Mouse (Mus musculus) myocyte (in vitro differentiated cells): Measurements from ENCODE around the gene Coq4. TPM values are rescaled to one million over a fixed set of nuclear protein-coding genes. Genes with fewer than 3 reads are reported as not detected.

Experiments
- H3K27me3 ChIP-seq: one replicate; pipeline ENCODE4 v1.6.1; 2011; ENCODE audit not compliant: control insufficient read depth, insufficient read depth, insufficient read length
- H3K36me3 ChIP-seq: one replicate; pipeline ENCODE4 v1.6.1; 2011; ENCODE audit not compliant: control insufficient read depth, insufficient read depth
- H3K4me2 ChIP-seq: one replicate; pipeline ENCODE4 v1.6.1; 2011; ENCODE audit warnings: low read depth, control low read depth
- H3K4me3 ChIP-seq: one replicate; pipeline ENCODE4 v1.5.1; 2011; ENCODE audit warnings: mild to moderate bottlenecking, control low read depth, moderate library complexity
- H3K79me2 ChIP-seq: one replicate; pipeline ENCODE4 v1.6.1; 2011; ENCODE audit not compliant: control insufficient read depth, insufficient read depth
- H3ac ChIP-seq: one replicate; pipeline ENCODE4 v1.6.1; 2011; ENCODE audit not compliant: control insufficient read depth, insufficient read length
- CEBPB ChIP-seq: IDR thresholded peaks from 2 replicates; pipeline ENCODE4 v1.6.1; 2011; ENCODE audit warnings: mild to moderate bottlenecking, moderate library complexity; ENCODE audit not compliant: poor library complexity, insufficient read depth, severe bottlenecking
- E2F4 ChIP-seq: IDR thresholded peaks from one replicate; pipeline ENCODE4 v1.6.1; 2011; ENCODE audit warnings: mild to moderate bottlenecking, control low read depth, moderate library complexity; ENCODE audit not compliant: insufficient read depth
- MAX ChIP-seq: IDR thresholded peaks from one replicate; pipeline ENCODE4 v1.6.1; 2011; ENCODE audit warnings: low read depth, mild to moderate bottlenecking, control low read depth
- MYOD1 ChIP-seq, 3 experiments: IDR thresholded peaks; one replicate each; pipeline ENCODE4 v1.6.1; 2011; ENCODE audit warnings: control low read depth in 2 of 3, low read depth in 2 of 3, mild to moderate bottlenecking in 2 of 3, moderate library complexity in 1 of 3; ENCODE audit not compliant: insufficient read length in 2 of 3, control insufficient read depth in 1 of 3
- MYOG ChIP-seq, 3 experiments: IDR thresholded peaks; one replicate each; pipeline ENCODE4 v1.6.1; 2011; ENCODE audit warnings: control low read depth in 2 of 3, low read depth in 2 of 3, mild to moderate bottlenecking in 2 of 3; ENCODE audit not compliant: insufficient read length in 2 of 3, control insufficient read depth in 1 of 3, insufficient read depth in 1 of 3
- POLR2A ChIP-seq: IDR thresholded peaks from one replicate; pipeline ENCODE4 v1.6.1; 2011; ENCODE audit warnings: low read depth, mild to moderate bottlenecking, control low read depth, moderate library complexity; ENCODE audit not compliant: insufficient read length
- POLR2AphosphoS2 ChIP-seq: IDR thresholded peaks from one replicate; pipeline ENCODE4 v1.6.1; 2011; ENCODE audit warnings: low read depth, control low read depth; ENCODE audit not compliant: insufficient read length
- REST ChIP-seq: IDR thresholded peaks from one replicate; pipeline ENCODE4 v1.6.1; 2011; ENCODE audit warnings: mild to moderate bottlenecking, control low read depth, moderate library complexity; ENCODE audit not compliant: insufficient read depth, insufficient read length
- SRF ChIP-seq: IDR thresholded peaks from one replicate; pipeline ENCODE4 v1.6.1; 2011; ENCODE audit warnings: low read depth; ENCODE audit not compliant: control insufficient read depth, insufficient read length
- TCF12 ChIP-seq: IDR thresholded peaks from one replicate; pipeline ENCODE4 v1.6.1; 2011; ENCODE audit warnings: mild to moderate bottlenecking, control low read depth; ENCODE audit not compliant: poor library complexity, insufficient read depth, severe bottlenecking
- TCF3 ChIP-seq: IDR thresholded peaks from one replicate; pipeline ENCODE4 v1.6.1; 2011; ENCODE audit warnings: low read depth, control low read depth; ENCODE audit not compliant: insufficient read length
- USF1 ChIP-seq: IDR thresholded peaks from one replicate; pipeline ENCODE4 v1.6.1; 2011; ENCODE audit warnings: low read depth, mild to moderate bottlenecking, control low read depth, moderate library complexity
- polyA plus RNA-seq: library from polyadenylated mRNA; unstranded; fragments of >200 nt; fragmentation: generic; extraction: Trizol; gene quantifications from one replicate; pipeline ENCODE4 v1.2.1, GENCODE M21; 2012; ENCODE audit warnings: missing spikeins

Coq4 gene
- 24.4 TPM for polyA plus RNA-seq

DNA sequence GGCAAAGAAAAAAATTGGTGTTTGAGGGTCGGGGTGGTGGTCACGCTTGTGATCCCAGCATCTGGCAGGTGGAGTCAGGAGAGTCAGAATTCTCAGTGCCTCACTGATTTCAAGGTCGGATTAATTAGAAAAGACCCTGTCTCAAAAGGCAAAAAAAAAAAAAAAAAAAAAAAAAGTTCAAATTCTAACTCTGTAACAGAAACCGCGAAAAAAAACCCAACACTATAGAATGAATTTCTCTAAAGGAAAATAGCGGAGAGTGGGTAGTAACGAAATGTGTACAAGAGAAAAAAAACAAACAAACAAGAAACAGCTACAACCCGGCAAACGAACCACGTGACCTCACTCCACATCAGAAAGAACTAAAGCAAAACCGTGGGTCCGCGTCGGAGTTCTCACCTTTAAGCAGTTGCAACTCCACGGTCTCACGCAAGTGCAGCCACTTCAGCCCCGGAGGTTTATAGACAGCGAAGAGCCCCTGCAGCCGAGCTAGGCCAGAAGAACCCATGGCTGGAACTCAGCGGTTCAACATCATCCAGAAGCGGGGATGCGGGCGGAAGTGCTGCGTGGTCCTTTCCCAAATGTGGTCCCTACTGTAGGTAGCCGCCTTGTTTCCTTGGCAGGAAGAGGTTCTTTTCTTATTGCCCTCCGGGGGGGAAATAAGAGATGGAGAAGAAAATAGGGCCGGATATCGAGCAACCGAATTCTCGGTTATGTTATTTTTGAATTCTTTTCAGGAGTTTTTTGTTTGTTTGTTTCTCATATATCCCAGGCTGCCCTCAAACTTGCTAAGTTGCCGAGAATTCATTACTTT, at the start of gene Coq4:
Gene Coq4, plus strand, starts transcription at position 390 of the 814 bp plus-strand sequence.
- peak within 1 kb of the TSS; percentile 4 for H3ac ChIP-seq
- H3K4me2 ChIP-seq, result peak within 1 kb of the TSS; percentile 91
- peaks cover 30% of the 10 kb centered on the region for H3K36me3 ChIP-seq
- no peaks in the 10 kb centered on the region for H3K27me3 ChIP-seq
- TF ChIP-seq USF1 (peak; percentile 93), TCF12 (no peak), POLR2AphosphoS2 (peak; percentile 78), MYOG (IDR thresholded peaks at IDR 0.05; ENCODE audit: control insufficient read depth in 1 of 3, insufficient read depth in 1 of 3, insufficient read length in 2 of 3, low read depth in 2 of 3) (no peak), TCF3 (no peak), E2F4 (no peak), MYOD1 (IDR thresholded peaks at IDR 0.05; ENCODE audit: control insufficient read depth in 1 of 3, insufficient read length in 2 of 3, low read depth in 2 of 3) (no peak), POLR2A (peak; percentile 77), SRF (peak; percentile 17), CEBPB (no peak), MAX (no peak), REST (no peak)
- H3K79me2 ChIP-seq, result peaks cover 17% of the 10 kb centered on the region
- H3K4me3 ChIP-seq, result peak within 1 kb of the TSS; percentile 69

DNA sequence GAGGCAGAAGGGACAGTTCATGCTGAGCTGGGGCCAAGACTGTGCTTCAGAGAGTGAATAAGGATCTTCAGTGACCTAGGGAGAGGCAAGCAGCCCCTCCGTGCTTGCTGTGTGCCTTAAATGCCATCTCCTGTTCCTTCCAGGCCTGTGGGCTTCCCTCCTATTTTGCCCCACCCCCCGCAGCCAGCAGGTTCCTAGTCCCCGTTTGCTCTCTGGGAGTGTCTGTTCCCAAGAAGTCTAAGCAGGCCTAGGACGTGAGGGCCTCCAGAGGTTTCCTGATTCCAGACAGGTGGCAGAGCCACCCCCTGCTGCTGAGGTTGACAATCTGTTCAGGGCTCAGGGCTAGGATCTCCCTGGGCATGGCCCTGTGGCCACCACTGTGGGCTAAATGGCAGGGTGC, 48.5 kb upstream of the Coq4 start:
- H3K36me3 ChIP-seq, result peaks cover 10% of the 10 kb centered on the region

DNA sequence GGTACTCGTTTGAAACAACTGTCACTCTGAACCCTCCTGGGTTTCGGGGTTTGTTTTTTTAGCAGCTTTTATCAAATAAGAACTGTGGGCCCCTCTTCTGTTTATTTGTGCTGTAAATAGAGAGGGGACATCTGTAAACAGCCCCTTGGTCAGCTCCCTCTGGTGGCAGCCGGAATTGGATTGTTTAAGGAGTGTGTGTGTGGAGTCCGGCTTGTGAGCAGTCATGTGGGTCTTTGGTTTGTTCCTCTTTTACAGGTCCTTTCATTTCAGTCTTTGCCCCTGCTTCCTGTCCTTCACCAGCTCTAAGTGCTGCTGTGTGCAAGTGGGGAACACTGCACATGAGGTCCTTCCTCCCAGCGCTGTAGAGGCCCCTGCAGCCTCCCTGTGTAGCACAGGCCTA, 47.9 kb upstream of the Coq4 start:
- peaks cover 7% of the 10 kb centered on the region for H3K36me3 ChIP-seq
- no peak for TF ChIP-seq TCF3
- TF ChIP-seq E2F4, result no peak
- no peak for TF ChIP-seq MAX
- TF ChIP-seq REST, result no peak
- TF ChIP-seq TCF12, result no peak
- no peak for TF ChIP-seq POLR2A
- no peaks in the 10 kb centered on the region for H3K27me3 ChIP-seq
- H3K79me2 ChIP-seq, result no peaks in the 10 kb centered on the region
- no peak overlapping the region for H3K4me3 ChIP-seq
- no peak overlapping the region for H3ac ChIP-seq
- no peak overlapping the region for H3K4me2 ChIP-seq

More for the DNA sequence above, 48.5 kb upstream of the Coq4 start:
- no peak overlapping the region for H3ac ChIP-seq
- H3K79me2 ChIP-seq, result no peaks in the 10 kb centered on the region
- H3K27me3 ChIP-seq, result no peaks in the 10 kb centered on the region
- TF ChIP-seq SRF, result no peak
- no peak for TF ChIP-seq MYOD1 (IDR thresholded peaks at IDR 0.05; ENCODE audit: control insufficient read depth in 1 of 3, insufficient read length in 2 of 3, low read depth in 2 of 3)
- no peak for TF ChIP-seq POLR2AphosphoS2
- no peak for TF ChIP-seq E2F4
- no peak for TF ChIP-seq MYOG (IDR thresholded peaks at IDR 0.05; ENCODE audit: control insufficient read depth in 1 of 3, insufficient read depth in 1 of 3, insufficient read length in 2 of 3, low read depth in 2 of 3)
- TF ChIP-seq POLR2A, result no peak
- no peak for TF ChIP-seq MAX
- no peak for TF ChIP-seq TCF12
- no peak for TF ChIP-seq REST
- TF ChIP-seq CEBPB, result no peak
- TF ChIP-seq TCF3, result no peak
- no peak overlapping the region for H3K4me3 ChIP-seq
- H3K4me2 ChIP-seq, result no peak overlapping the region

DNA sequence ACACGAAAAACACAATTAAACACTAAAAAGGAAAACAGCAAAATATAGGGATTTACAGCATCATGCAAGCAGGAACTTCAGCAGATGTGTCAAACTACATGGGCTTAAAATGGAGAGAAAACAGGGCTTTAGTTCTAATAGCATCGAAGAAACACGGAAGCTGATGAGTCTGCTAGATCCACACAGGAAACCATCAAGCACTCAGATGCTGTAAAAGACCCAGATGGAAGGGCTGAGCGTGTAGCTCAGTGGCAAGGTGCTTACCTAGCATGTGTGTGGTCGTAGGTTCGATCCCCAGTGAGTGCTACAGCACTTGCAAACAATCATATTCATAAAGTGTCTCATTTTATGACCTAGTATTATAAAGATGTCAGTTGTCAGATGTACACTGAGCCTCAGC, 46.1 kb upstream of the Coq4 start:
- no peak overlapping the region for H3K4me3 ChIP-seq
- TF ChIP-seq POLR2AphosphoS2 (peak; percentile 44), E2F4 (no peak)
- no peak overlapping the region for H3ac ChIP-seq
- H3K79me2 ChIP-seq, result no peaks in the 10 kb centered on the region
- peaks cover 6% of the 10 kb centered on the region for H3K36me3 ChIP-seq
- H3K27me3 ChIP-seq, result no peaks in the 10 kb centered on the region
- no peak overlapping the region for H3K4me2 ChIP-seq

DNA sequence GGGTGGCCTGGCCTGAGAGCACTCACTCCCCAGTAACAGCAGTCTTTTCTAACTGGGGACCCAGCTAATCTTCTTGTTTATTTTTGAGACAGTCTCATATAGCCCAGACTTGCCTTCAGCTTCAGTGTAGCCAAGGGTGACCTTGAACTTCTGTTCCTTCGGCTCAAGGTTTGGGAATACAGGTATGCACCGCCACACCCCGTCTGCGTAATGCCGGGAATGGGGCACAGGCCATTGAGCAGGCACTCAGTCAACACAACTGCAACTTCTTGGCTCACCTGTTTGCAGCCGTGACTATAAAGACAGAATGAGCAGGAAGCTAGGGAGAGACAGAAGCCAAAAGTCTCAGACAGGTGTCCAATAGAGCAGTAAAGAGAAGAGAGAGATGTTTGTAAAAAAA, 43.0 kb upstream of the Coq4 start:
- no peak overlapping the region for H3K4me3 ChIP-seq
- no peaks in the 10 kb centered on the region for H3K79me2 ChIP-seq
- H3K27me3 ChIP-seq, result peaks cover 9% of the 10 kb centered on the region
- no peak overlapping the region for H3ac ChIP-seq
- no peak for TF ChIP-seq CEBPB
- no peak for TF ChIP-seq POLR2A
- no peak for TF ChIP-seq REST
- TF ChIP-seq MYOD1 (IDR thresholded peaks at IDR 0.05; ENCODE audit: control insufficient read depth in 1 of 3, insufficient read length in 2 of 3, low read depth in 2 of 3), result no peak
- TF ChIP-seq TCF3, result no peak
- no peak for TF ChIP-seq USF1
- no peak for TF ChIP-seq POLR2AphosphoS2
- no peaks in the 10 kb centered on the region for H3K36me3 ChIP-seq
- H3K4me2 ChIP-seq, result no peak overlapping the region
